Mouse (Mus musculus): ENCODE measurements around the gene Nek5.

Gene Nek5

GRCm38 (mm10) chr8:22079313-22080007 lies 45.4 kb downstream of the Nek5 start:
- DNase-seq = no peak

- no peak for DNase-seq
Measured at GRCm38 (mm10) chr8:22061126-22061525, 63.7 kb downstream of the Nek5 start.

GRCm38 (mm10) chr8:22060446-22060889 lies 64.4 kb downstream of the Nek5 start, which contains the start of gene Alg11:
Alg11 (plus strand) TSS chr8:22060721.
- DNase-seq = peak; percentile 99

- no peak for DNase-seq
Measured at GRCm38 (mm10) chr8:22059821-22060445, 64.9 kb downstream of the Nek5 start, which contains the start of gene Atp7b. Atp7b (minus strand) TSS chr8:22060305.

- DNase-seq = no peak
Measured at GRCm38 (mm10) chr8:22059153-22059738, 65.6 kb downstream of the Nek5 start.

GRCm38 (mm10) chr8:22058368-22058767 lies 66.5 kb downstream of the Nek5 start:
- peak; percentile 58 for DNase-seq

- peak; percentile 12 for DNase-seq
Measured at GRCm38 (mm10) chr8:22056850-22057249, 68.0 kb downstream of the Nek5 start.

GRCm38 (mm10) chr8:22055492-22055877 lies 69.4 kb downstream of the Nek5 start:
- no peak for DNase-seq

GRCm38 (mm10) chr8:22054674-22055491 lies 70.0 kb downstream of the Nek5 start:
- peak; percentile 65 for DNase-seq

GRCm38 (mm10) chr8:22047699-22048464 lies 77.0 kb downstream of the Nek5 start:
- DNase-seq = peak; percentile 76

GRCm38 (mm10) chr8:22043706-22044105 lies 81.1 kb downstream of the Nek5 start:
- no peak for DNase-seq

- no peak for DNase-seq
Measured at GRCm38 (mm10) chr8:22042515-22042914, 82.3 kb downstream of the Nek5 start.

GRCm38 (mm10) chr8:22040153-22040509 lies 84.7 kb downstream of the Nek5 start:
- DNase-seq = no peak

GRCm38 (mm10) chr8:22039468-22040152 lies 85.2 kb downstream of the Nek5 start:
- DNase-seq = peak; percentile 53

- no peak for DNase-seq
Measured at GRCm38 (mm10) chr8:22037022-22037421, 87.8 kb downstream of the Nek5 start.

GRCm38 (mm10) chr8:22036137-22036536 lies 88.7 kb downstream of the Nek5 start:
- no peak for DNase-seq

GRCm38 (mm10) chr8:22030990-22031389 lies 93.9 kb downstream of the Nek5 start:
- DNase-seq = no peak

- DNase-seq = no peak
Measured at GRCm38 (mm10) chr8:22028973-22029372, 95.9 kb downstream of the Nek5 start.

GRCm38 (mm10) chr8:22025241-22025640 lies 99.6 kb downstream of the Nek5 start:
- DNase-seq = no peak
